Mouse (Mus musculus): ENCODE data around the gene Jak1.
A peak's percentile ranks its signal among the peaks of the same experiment; 100 is the strongest.

Jak1 gene

GRCm38 (mm10) chr4:101186591-101186990 is 78.5 kb downstream of the Jak1 start:
- DNase-seq (ENCODE audit: low spot score) = no peak

- no peak for DNase-seq (ENCODE audit: low spot score)
These were observed 79.9 kb downstream of the Jak1 start for GRCm38 (mm10) chr4:101185216-101185615.

- DNase-seq (ENCODE audit: low spot score) = no peak
These were observed 82.5 kb downstream of the Jak1 start for GRCm38 (mm10) chr4:101182603-101183011.

GRCm38 (mm10) chr4:101180681-101181080 is 84.4 kb downstream of the Jak1 start:
- no peak for DNase-seq (ENCODE audit: low spot score)

GRCm38 (mm10) chr4:101179836-101180235 is 85.2 kb downstream of the Jak1 start:
- no peak for DNase-seq (ENCODE audit: low spot score)

- no peak for DNase-seq (ENCODE audit: low spot score)
These were observed 86.0 kb downstream of the Jak1 start for GRCm38 (mm10) chr4:101179076-101179475.

- no peak for DNase-seq (ENCODE audit: low spot score)
These were observed 87.3 kb downstream of the Jak1 start for GRCm38 (mm10) chr4:101177796-101178195.

- no peak for DNase-seq (ENCODE audit: low spot score)
These were observed 89.0 kb downstream of the Jak1 start for GRCm38 (mm10) chr4:101176123-101176522.

GRCm38 (mm10) chr4:101174916-101175625 is 90.0 kb downstream of the Jak1 start:
- DNase-seq (ENCODE audit: low spot score) = no peak

GRCm38 (mm10) chr4:101172738-101173137 is 92.3 kb downstream of the Jak1 start:
- no peak for DNase-seq (ENCODE audit: low spot score)

- no peak for DNase-seq (ENCODE audit: low spot score)
These were observed 96.8 kb downstream of the Jak1 start for GRCm38 (mm10) chr4:101168189-101168778.

GRCm38 (mm10) chr4:101167777-101168176 is 97.3 kb downstream of the Jak1 start:
- no peak for DNase-seq (ENCODE audit: low spot score)

- no peak for DNase-seq (ENCODE audit: low spot score)
These were observed 99.3 kb downstream of the Jak1 start for GRCm38 (mm10) chr4:101165776-101166175.

GRCm38 (mm10) chr4:101164673-101165072 is 100.4 kb downstream of the Jak1 start:
- DNase-seq (ENCODE audit: low spot score) = no peak

- no peak for DNase-seq (ENCODE audit: low spot score)
These were observed 100.9 kb downstream of the Jak1 start for GRCm38 (mm10) chr4:101164189-101164588.

GRCm38 (mm10) chr4:101160821-101161220 is 104.3 kb downstream of the Jak1 start:
- DNase-seq (ENCODE audit: low spot score) = no peak

GRCm38 (mm10) chr4:101159191-101159764 is 105.8 kb downstream of the Jak1 start:
- no peak for DNase-seq (ENCODE audit: low spot score)

GRCm38 (mm10) chr4:101158282-101158681 is 106.8 kb downstream of the Jak1 start:
- DNase-seq (ENCODE audit: low spot score) = no peak

GRCm38 (mm10) chr4:101157476-101157875 is 107.6 kb downstream of the Jak1 start:
- no peak for DNase-seq (ENCODE audit: low spot score)

GRCm38 (mm10) chr4:101155541-101155940 is 109.5 kb downstream of the Jak1 start:
- DNase-seq (ENCODE audit: low spot score) = no peak

GRCm38 (mm10) chr4:101146891-101147655 is 118.0 kb downstream of the Jak1 start:
- DNase-seq (ENCODE audit: low spot score) = no peak

- peak; percentile 74 for DNase-seq (ENCODE audit: low spot score)
These were observed 118.9 kb downstream of the Jak1 start for GRCm38 (mm10) chr4:101146047-101146745.

Data from layer of hippocampus, adult 9-10 months (tissue).